Mouse (Mus musculus): ENCODE data around the gene Gbf1.

DNA sequence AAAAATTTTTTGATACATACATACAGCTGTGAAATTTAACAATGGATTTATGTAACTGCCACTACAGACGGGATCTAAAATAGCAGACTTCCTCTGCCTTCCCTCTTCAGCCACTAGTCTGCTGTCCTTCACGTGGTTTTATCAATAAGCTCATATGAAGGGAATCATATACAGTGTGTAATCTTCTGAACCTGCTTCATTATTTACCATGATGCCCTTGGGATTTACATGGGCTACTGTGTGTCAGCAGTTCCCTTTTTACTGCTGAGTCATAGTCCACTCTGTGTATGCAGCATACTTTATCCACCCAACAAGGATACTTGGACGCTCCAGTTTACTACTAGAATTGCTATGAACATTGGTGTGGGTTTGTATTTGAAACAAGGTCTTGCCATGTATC is 75.0 kb downstream of the Gbf1 start:
- no peak for TF ChIP-seq CTCF (IDR thresholded peaks at IDR 0.05; ENCODE audit: low read depth, low read length)
- no peak for TF ChIP-seq POLR2A (IDR thresholded peaks at IDR 0.05; ENCODE audit: extremely low read depth, insufficient read depth, low read length)

Data from liver, adult 2 months (tissue).